Mouse (Mus musculus): ENCODE results near the gene Ube2l3.

DNA sequence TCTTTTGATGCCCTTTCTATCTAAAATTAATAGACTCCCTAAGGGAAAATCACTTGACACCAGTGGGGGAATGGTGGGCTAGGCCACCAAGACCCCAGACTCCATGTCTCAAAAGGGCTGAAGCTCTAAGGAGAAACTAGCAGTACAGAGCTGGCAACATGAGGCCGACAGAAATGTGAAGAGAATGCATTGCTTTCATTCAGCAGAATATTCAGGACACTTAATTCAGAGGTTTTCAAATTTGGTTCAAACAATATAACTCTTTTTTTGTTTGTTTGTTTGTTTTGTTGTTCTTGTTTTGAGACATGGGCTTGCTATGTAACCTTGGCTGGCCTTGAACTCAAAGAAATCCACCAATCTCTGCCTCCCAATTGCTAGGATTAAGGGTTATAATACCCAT lies at the start of gene Ube2l3:
- TF ChIP-seq CTCF (IDR thresholded peaks at IDR 0.05; ENCODE audit: control insufficient read depth, insufficient read depth, low read length) (no peak), POLR2A (IDR thresholded peaks at IDR 0.05; ENCODE audit: borderline replicate concordance, control insufficient read depth, low read depth, low read length) (no peak)

All from bone marrow, adult 2 months (tissue).